9 mouse cellular contexts compared by ENCODE assay signal in genomic region chr17:46484021-46484431, GRCm38 (mm10). TPM values are rescaled to one million over a fixed set of nuclear protein-coding genes. Genes with fewer than 3 reads are reported as not detected.
DNase-seq lines count a peak whose midpoint lies in the region; ATAC-seq and TF ChIP-seq lines count a peak whose summit lies in the region.
"Had no signal": no experiment of that assay in that cellular context is flagged by ENCODE, and none has a peak within 500 bp of the region (broad histone marks: within the 10 kb centered on the region; RNA-seq: fewer than 3 reads in every experiment).

No protein-coding gene starts in this region.

- ATAC-seq in forebrain, embryonic 15.5 days (replicated peaks) = no peak
- peak; percentile 25 for ATAC-seq in midbrain, embryonic 11.5 days (ENCODE audit: low FRiP score)

- H3K27me3 ChIP-seq in forebrain, embryonic 15.5 days = no peaks in the 10 kb centered on the region
- peaks cover 23% of the 10 kb centered on the region; the same call in 1 of the 2 replicates for H3K27me3 ChIP-seq in midbrain, embryonic 11.5 days (ENCODE audit: control insufficient read depth, insufficient read depth, low read length)

- no peaks in the 10 kb centered on the region for H3K4me1 ChIP-seq in brown adipose tissue, adult 24 weeks (ENCODE audit: control insufficient read depth, insufficient read depth, insufficient read length, low read length)
- peaks cover 49% of the 10 kb centered on the region for H3K4me1 ChIP-seq in forebrain, embryonic 15.5 days
- peaks cover 22% of the 10 kb centered on the region for H3K4me1 ChIP-seq in midbrain, embryonic 11.5 days (ENCODE audit: control insufficient read depth, insufficient read depth, low read length)

- TF ChIP-seq CTCF in layer of hippocampus, adult 2 months (conservative IDR thresholded peaks at IDR 0.05) = no peak

- H3K9ac ChIP-seq in forebrain, embryonic 15.5 days (replicated peaks) = peak overlapping the region; percentile 34
- H3K9ac ChIP-seq in midbrain, embryonic 11.5 days (ENCODE audit: low read length) = peak overlapping the region; percentile 50

- H3K27ac ChIP-seq in layer of hippocampus, adult 2 months = peak overlapping the region; percentile 47
- no peak overlapping the region for H3K27ac ChIP-seq in brown adipose tissue, adult 24 weeks (replicated peaks; ENCODE audit: low read depth, low read length)
- H3K27ac ChIP-seq in forebrain, embryonic 15.5 days (replicated peaks) = 0 out of 2 replicates have a peak overlapping the region, but pooled peaks have one; percentile 14
- H3K27ac ChIP-seq in midbrain, embryonic 11.5 days (ENCODE audit: low read depth, low read length) = no peak overlapping the region
- H3K27ac ChIP-seq: macrophage had no signal

- WGBS in forebrain, embryonic 15.5 days = 5% methylated on average over 13 of the region's 13 CpGs
- 8% methylated on average over 13 of the region's 13 CpGs for WGBS in midbrain, embryonic 11.5 days

- DNase-seq in layer of hippocampus, adult 2 months (ENCODE audit: low spot score in 2 of 2) = no peak
- no peak for DNase-seq in layer of hippocampus, adult 8-10 months (ENCODE audit: low spot score in 2 of 2)
- DNase-seq in kidney, postnatal 14 days = peak; percentile 82
- DNase-seq in midbrain, embryonic 11.5 days (ENCODE audit: low spot score, missing footprints) = no peak
- DNase-seq in urinary bladder, postnatal 10 days (ENCODE audit: low spot score) = no peak
- DNase-seq in T-cell, adult 2 months (ENCODE audit: low spot score) = no peak

- H3K36me3 ChIP-seq in forebrain, embryonic 15.5 days = peaks cover 10% of the 10 kb centered on the region
- H3K36me3 ChIP-seq in midbrain, embryonic 11.5 days (ENCODE audit: control insufficient read depth, insufficient read depth, low read length) = no peaks in the 10 kb centered on the region

- H3K4me3 ChIP-seq in layer of hippocampus, adult 2 months = peak overlapping the region; percentile 66
- H3K4me3 ChIP-seq in brown adipose tissue, adult 24 weeks (ENCODE audit: insufficient read depth, low read depth, low read length) = peak overlapping the region; percentile 39
- H3K4me3 ChIP-seq in forebrain, embryonic 15.5 days = peak overlapping the region; percentile 32
- H3K4me3 ChIP-seq in midbrain, embryonic 11.5 days (ENCODE audit: low read depth, low read length) = peak overlapping the region; percentile 31

- peak overlapping the region; percentile 65 for H3K4me2 ChIP-seq in forebrain, embryonic 15.5 days (replicated peaks)
- H3K4me2 ChIP-seq in midbrain, embryonic 11.5 days = peak overlapping the region; percentile 60

- no peaks in the 10 kb centered on the region for H3K9me3 ChIP-seq in forebrain, embryonic 15.5 days
- no peaks in the 10 kb centered on the region for H3K9me3 ChIP-seq in midbrain, embryonic 11.5 days (ENCODE audit: control insufficient read depth, low read length)

RNA-seq across cellular contexts. Expression of gene Ttbk1, which starts 3.4 kb away (rescaled TPM):
- total RNA-seq in layer of hippocampus, adult 2 months (2021) = 100 to 1,000 TPM; 119 to 122 TPM
- total RNA-seq in layer of hippocampus, adult 8-10 months (2022) = 100 to 1,000 TPM; 101 to 124 (median 111) TPM
- not detected in 2 replicates for polyA plus RNA-seq in brown adipose tissue, adult 24 weeks (2012; ENCODE audit: insufficient read depth, insufficient read length, missing spikeins)
- polyA plus RNA-seq in forebrain, embryonic 15.5 days (2015; fragmentation: Nextera tagmentation; extraction: Ambion mirVana) = 6.5 and 7.5 TPM in 2 replicates
- polyA plus RNA-seq in midbrain, embryonic 11.5 days (2014; fragmentation: Nextera tagmentation; extraction: Ambion mirVana) = 2.1 and 2.6 TPM in 2 replicates
- polyA plus RNA-seq: macrophage had no signal

RNA-seq across cellular contexts. Expression of gene Dnph1, which starts 12.5 kb away (rescaled TPM):
- 1 to 10 TPM; 4.8 to 6.2 TPM for total RNA-seq in layer of hippocampus, adult 2 months (2021)
- total RNA-seq in layer of hippocampus, adult 8-10 months (2022) = 1 to 10 TPM; 4.1 to 7.5 (median 6.0) TPM
- polyA plus RNA-seq in brown adipose tissue, adult 24 weeks (2012; ENCODE audit: insufficient read depth, insufficient read length, missing spikeins) = 0.87 TPM in 1 of 2 replicates, not detected in the other
- 32.1 and 33.3 TPM in 2 replicates for polyA plus RNA-seq in forebrain, embryonic 15.5 days (2015; fragmentation: Nextera tagmentation; extraction: Ambion mirVana)
- 71.7 and 77.2 TPM in 2 replicates for polyA plus RNA-seq in midbrain, embryonic 11.5 days (2014; fragmentation: Nextera tagmentation; extraction: Ambion mirVana)

RNA-seq across cellular contexts. Expression of gene Slc22a7, which starts 45.8 kb away (rescaled TPM):
- total RNA-seq in layer of hippocampus, adult 2 months (2021) = under 1 TPM in 1 of 2 experiments, not detected in 1; 0.28 TPM
- total RNA-seq in layer of hippocampus, adult 8-10 months (2022) = 1 to 10 TPM in 1 of 4 experiments, under 1 TPM in 3; 0.23 to 1.2 (median 0.84) TPM
- polyA plus RNA-seq in brown adipose tissue, adult 24 weeks (2012; ENCODE audit: insufficient read depth, insufficient read length, missing spikeins) = not detected in 2 replicates
- 0.11 and 0.15 TPM in 2 replicates for polyA plus RNA-seq in forebrain, embryonic 15.5 days (2015; fragmentation: Nextera tagmentation; extraction: Ambion mirVana)
- polyA plus RNA-seq in midbrain, embryonic 11.5 days (2014; fragmentation: Nextera tagmentation; extraction: Ambion mirVana) = not detected in 2 replicates
- polyA plus RNA-seq: macrophage had no signal

RNA-seq across cellular contexts. Expression of gene Crip3, which starts 55.3 kb away (rescaled TPM):
- 1 to 10 TPM; 2.4 to 6.3 TPM for total RNA-seq in layer of hippocampus, adult 2 months (2021)
- 1 to 10 TPM; 3.9 to 7.1 (median 4.2) TPM for total RNA-seq in layer of hippocampus, adult 8-10 months (2022)
- not detected in 2 replicates for polyA plus RNA-seq in brown adipose tissue, adult 24 weeks (2012; ENCODE audit: insufficient read depth, insufficient read length, missing spikeins)
- 1.1 and 1.2 TPM in 2 replicates for polyA plus RNA-seq in forebrain, embryonic 15.5 days (2015; fragmentation: Nextera tagmentation; extraction: Ambion mirVana)
- 0.55 and 0.85 TPM in 2 replicates for polyA plus RNA-seq in midbrain, embryonic 11.5 days (2014; fragmentation: Nextera tagmentation; extraction: Ambion mirVana)
- polyA plus RNA-seq: macrophage had no signal

Comparison
In these comparisons a context has a peak if more than half of its experiments do, and no peak if none do; other contexts are left out.
1. H3K27ac ChIP-seq: peak in layer of hippocampus, adult 2 months (single experiment) and forebrain, embryonic 15.5 days (single experiment); none in brown adipose tissue, adult 24 weeks (single experiment) and midbrain, embryonic 11.5 days (single experiment).
2. RNA of gene Dnph1, which starts 12.5 kb away (polyA plus RNA-seq): 71.7 to 77.2 TPM in midbrain, embryonic 11.5 days and 32.1 to 33.3 TPM in forebrain, embryonic 15.5 days; 0.87 TPM in brown adipose tissue, adult 24 weeks; every median in the first group is over 10 times any median in the second.
3. Peak in every context shown above with its lines, with median percentiles within 50 percentile points of each other: H3K4me3 ChIP-seq.